Mouse (Mus musculus): ENCODE measurements around the gene 2410141K09Rik. TPM values are rescaled to one million over a fixed set of nuclear protein-coding genes. Genes with fewer than 3 reads are reported as not detected.
"Not testable (repeated sequence)": the region's sequence is repeated elsewhere in the genome, so short reads cannot be mapped to it uniquely, and the experiment has no call there.

Gene 2410141K09Rik
- not detected in 2 replicates for polyA plus RNA-seq (2015; fragmentation: Nextera tagmentation; extraction: Ambion mirVana)

DNA sequence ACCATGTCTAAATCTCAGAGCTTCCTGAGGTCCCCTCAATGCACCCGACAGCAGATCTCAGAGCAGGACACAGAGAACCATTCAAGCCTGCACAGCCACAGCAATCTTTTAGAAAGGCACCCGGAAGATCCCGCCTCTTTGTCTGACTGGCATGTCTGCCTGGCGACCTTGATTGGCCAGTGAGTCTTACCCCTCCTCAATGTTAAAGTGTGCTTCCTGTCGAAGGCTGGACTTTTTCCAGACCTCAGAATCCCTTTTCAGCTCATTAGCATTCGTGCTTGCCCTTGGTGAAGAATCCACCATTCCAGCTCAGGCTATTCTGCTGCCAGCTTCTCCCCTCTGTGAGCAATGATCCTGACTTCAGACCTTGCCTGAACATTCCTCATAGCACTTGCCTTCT is at the start of gene 2410141K09Rik:
TSS of gene 2410141K09Rik (minus strand) at position 101 of the 400 bp plus-strand sequence.
- not testable (repeated sequence) for H3K27ac ChIP-seq, ATAC-seq
- no CpG with 5 or more reads among the region's 6 CpGs for WGBS

DNA sequence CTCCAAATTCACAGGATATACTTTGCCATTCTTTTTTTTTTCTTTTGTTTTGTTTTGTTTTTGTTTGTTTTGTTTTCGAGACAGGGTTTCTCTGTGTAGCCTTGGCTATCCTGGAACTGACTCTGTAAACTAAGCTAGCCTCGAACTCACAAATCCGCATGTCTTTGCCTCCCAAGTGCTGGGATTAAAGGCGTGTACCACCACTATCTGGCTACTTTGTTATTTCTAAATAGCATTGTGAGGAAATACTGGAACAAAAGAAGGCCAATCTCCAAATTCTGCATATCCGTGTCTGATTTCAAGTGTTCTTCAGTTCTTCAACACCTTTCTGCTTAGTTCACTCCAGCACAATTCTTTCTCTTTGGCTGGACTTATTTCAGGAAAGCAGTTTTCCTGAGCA is 14.1 kb downstream of the 2410141K09Rik start:
- WGBS, result no CpG with 5 or more reads among the region's 5 CpGs
- H3K9me3 ChIP-seq, result not testable (repeated sequence)

More for the DNA sequence above, at the start of gene 2410141K09Rik:
- not testable (repeated sequence) for H3K9me3 ChIP-seq; H3K36me3 ChIP-seq; H3K9ac ChIP-seq (replicated peaks); H3K4me3 ChIP-seq (replicated peaks); H3K4me2 ChIP-seq (replicated peaks); H3K27me3 ChIP-seq; H3K4me1 ChIP-seq (replicated peaks)

DNA sequence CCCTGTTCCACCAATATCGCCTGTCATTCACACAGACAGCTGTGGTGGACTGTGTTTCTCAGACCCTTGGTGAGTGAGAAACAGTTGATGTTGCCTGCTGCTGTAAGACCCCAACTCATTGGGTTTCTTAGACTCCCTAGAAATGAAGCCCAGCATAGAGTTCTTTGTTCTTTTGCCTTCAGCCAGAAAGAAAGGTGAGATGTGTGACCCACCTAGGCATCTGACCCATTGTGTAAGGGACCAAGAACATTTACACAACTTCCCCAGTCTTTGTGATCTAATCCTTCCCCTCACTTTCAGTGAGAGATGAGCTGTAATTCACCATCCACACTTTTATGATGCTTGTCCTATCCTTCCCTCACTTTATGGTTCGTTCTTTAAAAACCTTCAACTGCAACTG is 26.0 kb downstream of the 2410141K09Rik start:
- not testable (repeated sequence) for ATAC-seq; H3K27me3 ChIP-seq; H3K4me2 ChIP-seq (replicated peaks); H3K9ac ChIP-seq (replicated peaks); H3K4me3 ChIP-seq (replicated peaks); H3K4me1 ChIP-seq (replicated peaks); H3K27ac ChIP-seq; H3K9me3 ChIP-seq; H3K36me3 ChIP-seq
- no CpG with 5 or more reads among the region's 2 CpGs for WGBS

More for the DNA sequence above, 14.1 kb downstream of the 2410141K09Rik start:
- not testable (repeated sequence) for ATAC-seq; H3K27ac ChIP-seq; H3K4me3 ChIP-seq (replicated peaks); H3K4me2 ChIP-seq (replicated peaks); H3K36me3 ChIP-seq; H3K9ac ChIP-seq (replicated peaks); H3K4me1 ChIP-seq (replicated peaks); H3K27me3 ChIP-seq

Other genes starting within 250 kb of the 2410141K09Rik start
- not detected in 2 replicates for gene Gm10772, start 213.5 kb downstream of the 2410141K09Rik start, polyA plus RNA-seq (2015; fragmentation: Nextera tagmentation; extraction: Ambion mirVana)